Mouse (Mus musculus) bone marrow, adult 2 months (tissue): ENCODE results near the gene Upk3bl.

Experiments used
- CTCF ChIP-seq: fragments of 200-500 bp; IDR thresholded peaks from 2 replicates; pipeline ENCODE4 v1.5.1; 2011; ENCODE audit warnings: low read length, control low read depth; ENCODE audit not compliant: control insufficient read depth, insufficient read depth
- POLR2A ChIP-seq: fragments of 200-500 bp; IDR thresholded peaks from 2 replicates; pipeline ENCODE4 v1.6.1; 2011; ENCODE audit warnings: low read depth, mild to moderate bottlenecking, control low read depth, low read length, borderline replicate concordance; ENCODE audit not compliant: control insufficient read depth

DNA sequence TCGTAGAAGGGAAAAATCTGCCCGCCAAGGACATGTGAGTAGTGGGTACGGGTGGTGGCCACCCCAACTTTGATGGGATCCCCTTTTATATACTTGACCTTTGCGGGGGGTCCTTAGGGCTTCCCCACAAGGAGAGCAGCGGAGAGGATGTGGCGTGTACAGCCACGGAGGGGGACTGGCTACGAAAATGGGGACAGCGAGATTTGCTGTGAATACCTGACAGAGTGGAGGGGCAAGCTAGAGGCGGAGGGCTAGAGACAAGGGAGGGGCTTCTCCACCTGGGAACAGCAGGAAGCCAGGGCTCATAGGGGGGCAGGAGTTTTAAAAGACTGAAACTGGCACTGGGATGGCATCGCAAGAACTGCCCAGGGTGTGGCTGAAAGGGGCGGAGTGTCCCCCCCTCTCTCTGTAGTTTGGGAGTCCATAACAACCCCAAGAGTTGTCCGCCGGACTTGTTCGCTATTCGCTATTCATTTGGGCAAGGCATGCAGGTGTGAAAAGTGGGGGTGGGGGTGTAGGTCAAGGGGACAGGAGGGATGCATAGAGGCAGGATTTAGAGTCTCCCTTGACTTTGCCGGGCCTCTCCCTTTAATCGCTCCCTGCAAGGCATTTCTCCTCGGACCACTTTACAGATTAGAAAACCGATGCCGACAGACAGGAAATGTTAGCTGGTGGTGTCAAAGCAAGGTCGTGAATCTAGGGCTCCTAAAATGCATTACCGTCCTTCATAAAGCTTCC is 30.0 kb downstream of the Upk3bl start:
- no peak for TF ChIP-seq CTCF
- no peak for TF ChIP-seq POLR2A
